Mouse (Mus musculus): Measurements from ENCODE around the gene Plxna2. TPM values are rescaled to one million over a fixed set of nuclear protein-coding genes. Genes with fewer than 3 reads are reported as not detected.

The Plxna2 gene
- polyA plus RNA-seq, 1 experiment, result not detected

GRCm38 (mm10) chr1:194839230-194839910, 221.4 kb downstream of the Plxna2 start:
- no peak for TF ChIP-seq GATA1 (IDR thresholded peaks at IDR 0.05; ENCODE audit: low read length)

DNA sequence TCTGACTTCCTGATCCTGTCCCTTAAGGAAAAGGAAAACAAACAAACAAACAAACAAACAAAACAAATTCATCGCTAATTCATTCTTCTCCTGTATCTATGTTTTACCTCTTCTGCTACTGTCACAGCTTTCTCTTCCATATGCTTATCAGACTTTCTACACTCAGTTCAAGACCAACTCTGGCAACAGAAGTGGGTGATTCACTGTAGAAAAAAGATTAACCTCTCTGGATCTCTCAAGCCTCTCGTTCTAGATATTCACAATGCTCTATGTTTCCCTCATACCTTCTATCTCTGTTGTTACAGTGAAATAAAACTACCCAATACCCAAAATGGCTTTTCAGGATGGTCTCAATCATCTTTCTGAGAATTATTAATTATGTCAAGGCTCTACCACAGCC, 225.0 kb downstream of the Plxna2 start:
- no peak for TF ChIP-seq GATA1 (IDR thresholded peaks at IDR 0.05; ENCODE audit: low read length)

- TF ChIP-seq GATA1 (IDR thresholded peaks at IDR 0.05; ENCODE audit: low read length), result no peak
Measured at GRCm38 (mm10) chr1:194847014-194847413, 229.0 kb downstream of the Plxna2 start.

DNA sequence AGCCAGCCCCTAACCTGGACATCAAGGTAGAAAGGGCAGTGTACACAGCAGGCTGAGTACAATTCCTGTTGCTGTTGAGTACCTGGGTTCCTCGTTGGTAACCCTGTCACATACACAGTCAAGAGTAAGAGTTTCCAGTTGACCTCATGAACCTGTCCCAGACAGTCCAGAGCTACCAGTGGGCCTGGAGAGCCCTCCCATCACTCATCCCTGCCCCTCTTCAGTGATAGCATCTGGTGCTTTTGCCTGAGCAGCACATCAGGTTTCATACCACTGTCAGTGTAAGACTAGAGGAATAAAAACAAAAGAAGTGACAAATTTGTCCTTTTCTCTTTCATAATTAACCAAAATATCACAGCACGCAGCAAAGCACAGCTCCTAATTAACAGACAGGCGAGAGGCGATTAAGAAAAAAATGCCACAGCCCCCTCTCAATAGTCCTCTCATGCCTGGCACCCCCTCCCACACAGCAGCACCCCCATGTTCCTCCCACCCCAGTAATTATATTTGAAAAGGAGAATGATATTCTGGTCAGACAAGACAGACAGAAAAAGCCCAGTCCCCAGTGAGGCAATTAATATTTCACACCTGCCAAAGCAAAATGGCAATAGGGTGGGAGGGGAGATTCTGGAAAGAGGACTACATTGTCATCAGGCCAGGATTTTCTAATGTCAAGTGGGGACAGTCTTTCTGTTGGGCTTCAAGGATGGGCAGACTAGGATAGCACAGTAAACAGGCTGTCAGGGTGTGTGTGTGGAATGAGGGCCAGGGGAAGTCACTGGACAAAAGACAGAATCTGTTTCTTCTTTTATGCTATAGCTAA, 233.4 kb downstream of the Plxna2 start:
- TF ChIP-seq GATA1 (IDR thresholded peaks at IDR 0.05; ENCODE audit: low read length), result no peak

DNA sequence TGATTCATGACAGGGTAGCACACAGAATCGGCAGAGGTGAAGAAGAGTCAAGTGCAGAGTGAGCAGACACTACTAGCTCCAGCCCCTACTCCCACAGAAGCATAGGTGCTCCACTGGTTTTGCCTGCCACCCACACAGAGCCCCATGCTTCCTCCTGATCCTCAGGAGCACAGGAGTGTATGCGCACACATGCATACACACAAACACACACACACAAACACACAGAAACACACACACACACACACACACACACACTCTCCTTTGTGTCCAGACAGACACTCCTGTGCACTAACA, 234.0 kb downstream of the Plxna2 start:
- no peak for TF ChIP-seq GATA1 (IDR thresholded peaks at IDR 0.05; ENCODE audit: low read length)

Measured in G1E-ER4 (cell line).